Mouse (Mus musculus) megakaryocyte, embryonic 14.5 days (primary cell): ENCODE measurements at regions not wholly inside any gene's neighbourhood (a gene's known extent, or its start where the extent isn't known, plus 50 kb on each side); places are given as distances from the start of the nearest gene placed in this dataset.

Experiments
- FLI1 ChIP-seq: IDR thresholded peaks from 2 replicates; pipeline ENCODE4 v1.6.1; 2012; ENCODE audit warnings: low read length, inconsistent platforms, mixed read lengths
- GATA1 ChIP-seq: IDR thresholded peaks from 3 replicates; pipeline ENCODE4 v1.6.1; 2012; ENCODE audit warnings: mixed read lengths, low read length, inconsistent platforms, borderline replicate concordance

GRCm38 (mm10) chr3:39088948-39089347 is 202.2 kb downstream of the Fat4 start:
- TF ChIP-seq FLI1 (no peak), GATA1 (no peak)
